Mouse (Mus musculus) myocyte (in vitro differentiated cells): ENCODE measurements at regions not wholly inside any gene's neighbourhood (a gene's known extent, or its start where the extent isn't known, plus 50 kb on each side); places are given as distances from the start of the nearest gene placed in this dataset.

ENCODE experiments used
- H3K27me3 ChIP-seq: one replicate; pipeline ENCODE4 v1.6.1; 2011; ENCODE audit not compliant: control insufficient read depth, insufficient read depth, insufficient read length
- H3K36me3 ChIP-seq: one replicate; pipeline ENCODE4 v1.6.1; 2011; ENCODE audit not compliant: control insufficient read depth, insufficient read depth
- H3K4me2 ChIP-seq: one replicate; pipeline ENCODE4 v1.6.1; 2011; ENCODE audit warnings: low read depth, control low read depth
- H3K4me3 ChIP-seq: one replicate; pipeline ENCODE4 v1.5.1; 2011; ENCODE audit warnings: mild to moderate bottlenecking, control low read depth, moderate library complexity
- H3K79me2 ChIP-seq: one replicate; pipeline ENCODE4 v1.6.1; 2011; ENCODE audit not compliant: control insufficient read depth, insufficient read depth
- H3ac ChIP-seq: one replicate; pipeline ENCODE4 v1.6.1; 2011; ENCODE audit not compliant: control insufficient read depth, insufficient read length
- CEBPB ChIP-seq: IDR thresholded peaks from 2 replicates; pipeline ENCODE4 v1.6.1; 2011; ENCODE audit warnings: mild to moderate bottlenecking, moderate library complexity; ENCODE audit not compliant: poor library complexity, insufficient read depth, severe bottlenecking
- E2F4 ChIP-seq: IDR thresholded peaks from one replicate; pipeline ENCODE4 v1.6.1; 2011; ENCODE audit warnings: mild to moderate bottlenecking, control low read depth, moderate library complexity; ENCODE audit not compliant: insufficient read depth
- MAX ChIP-seq: IDR thresholded peaks from one replicate; pipeline ENCODE4 v1.6.1; 2011; ENCODE audit warnings: low read depth, mild to moderate bottlenecking, control low read depth
- MYOD1 ChIP-seq, 3 experiments: IDR thresholded peaks; one replicate each; pipeline ENCODE4 v1.6.1; 2011; ENCODE audit warnings: control low read depth in 2 of 3, low read depth in 2 of 3, mild to moderate bottlenecking in 2 of 3, moderate library complexity in 1 of 3; ENCODE audit not compliant: insufficient read length in 2 of 3, control insufficient read depth in 1 of 3
- MYOG ChIP-seq, 3 experiments: IDR thresholded peaks; one replicate each; pipeline ENCODE4 v1.6.1; 2011; ENCODE audit warnings: control low read depth in 2 of 3, low read depth in 2 of 3, mild to moderate bottlenecking in 2 of 3; ENCODE audit not compliant: insufficient read length in 2 of 3, control insufficient read depth in 1 of 3, insufficient read depth in 1 of 3
- POLR2A ChIP-seq: IDR thresholded peaks from one replicate; pipeline ENCODE4 v1.6.1; 2011; ENCODE audit warnings: low read depth, mild to moderate bottlenecking, control low read depth, moderate library complexity; ENCODE audit not compliant: insufficient read length
- POLR2AphosphoS2 ChIP-seq: IDR thresholded peaks from one replicate; pipeline ENCODE4 v1.6.1; 2011; ENCODE audit warnings: low read depth, control low read depth; ENCODE audit not compliant: insufficient read length
- REST ChIP-seq: IDR thresholded peaks from one replicate; pipeline ENCODE4 v1.6.1; 2011; ENCODE audit warnings: mild to moderate bottlenecking, control low read depth, moderate library complexity; ENCODE audit not compliant: insufficient read depth, insufficient read length
- SRF ChIP-seq: IDR thresholded peaks from one replicate; pipeline ENCODE4 v1.6.1; 2011; ENCODE audit warnings: low read depth; ENCODE audit not compliant: control insufficient read depth, insufficient read length
- TCF12 ChIP-seq: IDR thresholded peaks from one replicate; pipeline ENCODE4 v1.6.1; 2011; ENCODE audit warnings: mild to moderate bottlenecking, control low read depth; ENCODE audit not compliant: poor library complexity, insufficient read depth, severe bottlenecking
- TCF3 ChIP-seq: IDR thresholded peaks from one replicate; pipeline ENCODE4 v1.6.1; 2011; ENCODE audit warnings: low read depth, control low read depth; ENCODE audit not compliant: insufficient read length
- USF1 ChIP-seq: IDR thresholded peaks from one replicate; pipeline ENCODE4 v1.6.1; 2011; ENCODE audit warnings: low read depth, mild to moderate bottlenecking, control low read depth, moderate library complexity

DNA sequence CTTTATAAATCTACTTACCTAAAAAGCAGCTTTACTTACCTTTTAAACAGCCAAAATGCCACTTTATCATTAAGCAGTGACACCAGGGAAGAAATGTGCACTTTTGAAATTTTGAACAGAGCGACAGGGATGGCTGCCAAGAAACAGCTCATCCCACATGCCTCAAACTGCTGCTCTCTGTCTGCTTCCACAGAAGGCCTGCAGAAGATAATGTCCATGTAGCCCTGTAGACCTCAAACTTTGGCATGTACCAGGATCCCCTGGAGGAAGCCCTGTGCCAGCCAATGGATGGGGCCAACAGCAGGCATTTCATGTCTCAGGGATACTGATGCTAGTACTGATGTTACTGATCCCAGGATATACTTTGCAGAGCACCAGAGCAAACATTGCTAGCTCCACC, 245.1 kb upstream of the Arx start:
- Histone ChIP-seq H3ac (no peak overlapping the region), H3K27me3 (no peaks in the 10 kb centered on the region)
- TF ChIP-seq SRF (no peak), TCF3 (no peak), MYOD1 (IDR thresholded peaks at IDR 0.05; ENCODE audit: control insufficient read depth in 1 of 3, insufficient read length in 2 of 3, low read depth in 2 of 3) (no peak), USF1 (no peak)

DNA sequence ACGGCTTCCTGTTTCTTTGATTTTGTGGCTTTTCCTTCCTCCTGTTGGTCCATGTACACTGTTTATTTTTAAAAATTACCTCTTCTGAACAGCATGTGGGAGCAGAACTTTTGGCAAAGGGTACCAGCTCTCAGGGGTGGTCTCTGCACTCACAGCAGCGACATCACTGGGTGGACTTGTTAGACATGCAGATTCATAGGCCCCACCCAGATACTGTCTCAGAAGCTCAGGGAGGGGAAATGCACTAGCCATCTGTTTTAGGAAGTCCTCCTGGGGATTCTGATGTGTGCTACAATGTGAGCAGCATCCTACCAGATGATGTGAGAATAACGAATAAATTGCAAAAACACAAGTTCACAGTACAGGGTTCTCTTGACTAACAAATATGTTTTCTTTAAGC, 243.5 kb upstream of the Arx start:
- no peaks in the 10 kb centered on the region for H3K27me3 ChIP-seq
- no peak overlapping the region for H3K4me3 ChIP-seq
- no peaks in the 10 kb centered on the region for H3K36me3 ChIP-seq
- H3K79me2 ChIP-seq: no peaks in the 10 kb centered on the region
- no peak for TF ChIP-seq USF1
- TF ChIP-seq TCF3: no peak
- no peak for TF ChIP-seq MYOD1 (IDR thresholded peaks at IDR 0.05; ENCODE audit: control insufficient read depth in 1 of 3, insufficient read length in 2 of 3, low read depth in 2 of 3)
- TF ChIP-seq TCF12: no peak
- TF ChIP-seq POLR2A: no peak
- no peak for TF ChIP-seq REST
- no peak for TF ChIP-seq E2F4
- TF ChIP-seq SRF: no peak
- no peak for TF ChIP-seq POLR2AphosphoS2
- no peak for TF ChIP-seq CEBPB
- H3ac ChIP-seq: no peak overlapping the region
- no peak overlapping the region for H3K4me2 ChIP-seq

More for the DNA sequence above, 245.1 kb upstream of the Arx start:
- no peak overlapping the region for H3K4me2 ChIP-seq
- H3K79me2 ChIP-seq: no peaks in the 10 kb centered on the region
- no peaks in the 10 kb centered on the region for H3K36me3 ChIP-seq
- H3K4me3 ChIP-seq: no peak overlapping the region

DNA sequence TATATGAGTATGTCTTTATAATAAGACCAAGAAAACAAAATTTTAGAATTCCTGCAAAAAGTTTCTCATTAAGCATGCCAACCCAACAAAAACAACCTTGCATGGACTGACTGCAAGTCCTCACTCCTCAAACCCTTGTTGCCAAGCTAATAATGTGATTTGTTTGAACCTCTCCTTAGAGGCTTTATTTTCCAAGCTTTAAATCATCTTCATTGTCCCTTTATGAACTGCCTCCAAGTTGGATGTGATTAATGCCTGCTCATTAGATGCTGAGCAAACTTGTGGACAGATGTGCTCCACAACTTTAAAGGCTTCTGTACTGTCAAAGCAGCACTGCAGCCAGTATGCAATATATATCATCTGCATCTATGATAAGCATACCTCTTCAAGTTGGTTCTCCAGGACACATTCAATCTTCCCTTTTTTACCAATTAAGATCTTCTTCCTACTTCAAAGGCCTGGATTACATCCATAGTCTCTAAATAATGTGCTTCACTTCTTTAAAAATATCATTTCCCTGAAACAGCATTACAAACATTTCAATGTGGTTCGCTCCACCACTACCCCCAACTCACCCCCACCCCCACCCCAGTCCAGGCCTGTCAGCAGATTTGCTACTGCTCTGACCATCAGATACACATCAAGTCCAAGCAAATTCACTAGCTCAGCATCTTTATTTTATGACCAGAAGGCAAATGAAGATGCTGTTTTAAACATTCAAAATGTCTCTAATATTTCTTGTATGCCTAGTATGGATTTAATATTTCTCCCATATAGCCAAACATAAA, 237.1 kb upstream of the Arx start:
- Histone ChIP-seq H3K36me3 (no peaks in the 10 kb centered on the region), H3ac (no peak overlapping the region), H3K4me3 (no peak overlapping the region), H3K4me2 (no peak overlapping the region), H3K79me2 (no peaks in the 10 kb centered on the region), H3K27me3 (no peaks in the 10 kb centered on the region)
- TF ChIP-seq TCF3: no peak
- no peak for TF ChIP-seq SRF
- TF ChIP-seq CEBPB: no peak
- no peak for TF ChIP-seq POLR2A
- TF ChIP-seq TCF12: no peak
- TF ChIP-seq USF1: no peak
- TF ChIP-seq MYOG (IDR thresholded peaks at IDR 0.05; ENCODE audit: control insufficient read depth in 1 of 3, insufficient read depth in 1 of 3, insufficient read length in 2 of 3, low read depth in 2 of 3): no peak
- no peak for TF ChIP-seq POLR2AphosphoS2
- TF ChIP-seq MYOD1 (IDR thresholded peaks at IDR 0.05; ENCODE audit: control insufficient read depth in 1 of 3, insufficient read length in 2 of 3, low read depth in 2 of 3): no peak
- TF ChIP-seq REST: no peak
- no peak for TF ChIP-seq E2F4
- no peak for TF ChIP-seq MAX

DNA sequence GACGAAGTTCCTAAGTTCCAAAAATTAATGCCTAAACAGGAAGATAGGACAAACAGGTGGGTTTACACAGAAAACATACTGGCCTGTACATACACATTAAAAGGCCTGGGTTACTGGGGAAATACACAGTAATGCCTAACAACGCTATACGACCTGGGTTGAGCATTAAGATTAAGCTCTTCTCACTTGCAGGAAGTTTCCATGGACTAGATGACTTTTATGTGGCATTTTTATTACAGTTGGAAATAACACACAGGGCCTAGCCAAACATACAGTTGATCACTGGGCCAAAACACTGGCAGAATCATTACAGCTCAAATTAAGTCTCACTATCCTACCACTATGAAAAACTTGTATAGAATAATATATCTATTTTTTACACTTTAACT, 236.5 kb upstream of the Arx start:
- Histone ChIP-seq H3K4me3 (no peak overlapping the region), H3K36me3 (no peaks in the 10 kb centered on the region), H3K79me2 (no peaks in the 10 kb centered on the region), H3K27me3 (no peaks in the 10 kb centered on the region), H3ac (no peak overlapping the region), H3K4me2 (no peak overlapping the region)
- TF ChIP-seq USF1 (no peak), E2F4 (no peak), POLR2A (no peak), MYOG (IDR thresholded peaks at IDR 0.05; ENCODE audit: control insufficient read depth in 1 of 3, insufficient read depth in 1 of 3, insufficient read length in 2 of 3, low read depth in 2 of 3) (no peak), TCF3 (no peak), MYOD1 (IDR thresholded peaks at IDR 0.05; ENCODE audit: control insufficient read depth in 1 of 3, insufficient read length in 2 of 3, low read depth in 2 of 3) (no peak), CEBPB (no peak), REST (no peak), POLR2AphosphoS2 (no peak), SRF (no peak), MAX (no peak), TCF12 (no peak)

DNA sequence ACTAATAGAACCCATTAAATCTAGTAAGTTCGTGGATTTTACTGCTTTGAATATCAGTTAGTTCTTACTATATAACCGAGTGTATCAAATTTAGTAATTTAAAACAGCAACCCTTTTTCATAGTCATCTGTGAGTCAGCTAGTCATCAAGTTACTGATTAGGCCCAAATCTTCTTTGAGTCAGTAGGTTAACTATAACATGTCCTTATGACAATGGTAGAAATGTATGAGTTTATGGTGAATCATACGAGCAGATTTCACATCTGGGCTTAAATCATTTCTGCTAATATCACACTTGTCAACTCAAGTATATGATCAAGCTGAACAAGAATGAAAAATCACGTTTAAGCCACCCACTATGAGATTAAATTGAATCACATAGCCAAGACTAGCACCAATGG, 226.7 kb upstream of the Arx start:
- TF ChIP-seq TCF3 (no peak), POLR2A (no peak), MAX (no peak), MYOD1 (IDR thresholded peaks at IDR 0.05; ENCODE audit: control insufficient read depth in 1 of 3, insufficient read length in 2 of 3, low read depth in 2 of 3) (no peak), MYOG (IDR thresholded peaks at IDR 0.05; ENCODE audit: control insufficient read depth in 1 of 3, insufficient read depth in 1 of 3, insufficient read length in 2 of 3, low read depth in 2 of 3) (no peak), TCF12 (no peak)
- no peak overlapping the region for H3ac ChIP-seq

More for the DNA sequence above, 226.7 kb upstream of the Arx start:
- Histone ChIP-seq H3K4me3 (no peak overlapping the region), H3K36me3 (no peaks in the 10 kb centered on the region), H3K79me2 (no peaks in the 10 kb centered on the region), H3K27me3 (no peaks in the 10 kb centered on the region), H3K4me2 (no peak overlapping the region)
